Mouse (Mus musculus) kidney, embryonic 15.5 days (tissue): ENCODE data around the gene Cd247. TPM values are rescaled to one million over a fixed set of nuclear protein-coding genes. Genes with fewer than 3 reads are reported as not detected.
"Not testable (repeated sequence)": the region's sequence is repeated elsewhere in the genome, so short reads cannot be mapped to it uniquely, and the experiment has no call there.

ENCODE experiments used
- ATAC-seq: fragments of 200-750 bp; cut with Nextera tagmentation; replicated peaks from 2 replicates; pipeline ENCODE4 v1.8.0; 2017; ENCODE audit warnings: moderate TSS enrichment; ENCODE audit not compliant: low FRiP score
- H3K27ac ChIP-seq: fragments of 300-500 bp; sonication (generic); 2 replicates; pipeline ENCODE4 v1.5.1; 2015; ENCODE audit warnings: mild to moderate bottlenecking, inconsistent platforms
- H3K27me3 ChIP-seq: fragments of 300-500 bp; sonication (generic); 2 replicates; pipeline ENCODE4 v1.6.1; 2015; ENCODE audit warnings: inconsistent platforms
- H3K36me3 ChIP-seq: fragments of 300-500 bp; sonication (generic); 2 replicates; pipeline ENCODE4 v1.6.1; 2015; ENCODE audit warnings: inconsistent platforms
- H3K4me1 ChIP-seq: fragments of 300-500 bp; sonication (generic); 2 replicates; pipeline ENCODE4 v1.6.1; 2015; ENCODE audit warnings: inconsistent platforms
- H3K4me2 ChIP-seq: fragments of 300-500 bp; sonication (generic); 2 replicates; pipeline ENCODE4 v1.6.1; 2015; ENCODE audit warnings: moderate library complexity, mild to moderate bottlenecking, inconsistent platforms
- H3K4me3 ChIP-seq: fragments of 300-500 bp; sonication (generic); replicated peaks from 2 replicates; pipeline ENCODE4 v1.5.1; 2015; ENCODE audit warnings: mild to moderate bottlenecking, inconsistent platforms
- H3K9ac ChIP-seq: fragments of 300-500 bp; sonication (generic); 2 replicates; pipeline ENCODE4 v1.6.1; 2015; ENCODE audit warnings: mild to moderate bottlenecking, inconsistent platforms
- H3K9me3 ChIP-seq: fragments of 300-500 bp; sonication (generic); replicated peaks from 2 replicates; pipeline ENCODE4 v1.6.1; 2016; ENCODE audit warnings: inconsistent platforms
- WGBS: fragments of 180-500 bp; shearing (Covaris S2); methylation state at CpG from one replicate; pipeline ENCODE4 v1.1.7; 2015; ENCODE audit warnings: mixed read lengths; 5-methylcytosine and 5-hydroxymethylcytosine counted together
- polyA plus RNA-seq: library from polyadenylated mRNA; unstranded; fragments of >200 nt; fragmentation: Nextera tagmentation; extraction: Ambion mirVana; gene quantifications from 2 replicates; pipeline ENCODE4 v1.2.1, GENCODE M21; 2015

Gene Cd247
- 0.66 and 0.69 TPM in 2 replicates for polyA plus RNA-seq

- 76% methylated on average over 8 of the region's 8 CpGs for whole genome bisulfite sequencing
- Histone ChIP-seq H3K9ac (no peak within 1 kb of the TSS), H3K9me3 (no peaks in the 10 kb centered on the region), H3K4me2 (no peak within 1 kb of the TSS), H3K4me3 (no peak within 1 kb of the TSS), H3K27me3 (no peaks in the 10 kb centered on the region), H3K4me1 (no peaks in the 10 kb centered on the region), H3K27ac (no peak within 1 kb of the TSS), H3K36me3 (no peaks in the 10 kb centered on the region)
- no peak for ATAC-seq
Measured at GRCm38 (mm10) chr1:165788511-165788910, at the start of gene Cd247. Cd247 (plus strand) TSS chr1:165788681.

DNA sequence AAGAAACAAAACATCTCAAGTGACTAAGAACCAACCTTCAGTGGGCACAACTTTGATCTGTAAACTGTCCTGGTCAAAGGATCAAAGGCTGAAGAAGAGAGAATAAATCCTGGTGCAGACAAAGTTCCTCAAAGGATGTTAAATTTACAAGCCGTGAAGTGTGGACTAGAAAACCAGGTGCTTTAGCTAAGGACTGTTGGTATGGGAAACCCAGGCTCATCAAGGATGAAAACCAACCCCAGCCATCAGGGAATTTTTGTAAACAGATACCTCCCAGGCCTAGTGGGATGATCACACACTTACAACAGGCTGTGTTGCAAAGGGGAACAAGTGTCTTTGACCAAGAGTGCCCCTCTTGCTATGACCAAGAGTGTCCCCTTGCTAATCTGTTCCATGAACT lies 49.5 kb upstream of the Cd247 start:
- Histone ChIP-seq H3K27ac (no peak overlapping the region), H3K36me3 (no peaks in the 10 kb centered on the region), H3K27me3 (no peaks in the 10 kb centered on the region; the same call in 1 of the 2 replicates), H3K4me2 (no peak overlapping the region), H3K9ac (no peak overlapping the region), H3K9me3 (no peaks in the 10 kb centered on the region), H3K4me3 (no peak overlapping the region), H3K4me1 (peaks cover 28% of the 10 kb centered on the region)
- WGBS, result 37% methylated on average over 1 of the region's 1 CpGs
- ATAC-seq, result peak; percentile 61

- Histone ChIP-seq H3K27ac (no peak overlapping the region), H3K4me1 (peaks cover 16% of the 10 kb centered on the region), H3K4me2 (no peak overlapping the region), H3K9me3 (no peaks in the 10 kb centered on the region), H3K36me3 (no peaks in the 10 kb centered on the region), H3K27me3 (no peaks in the 10 kb centered on the region; the same call in 1 of the 2 replicates), H3K9ac (no peak overlapping the region), H3K4me3 (no peak overlapping the region)
- WGBS, result 87% methylated on average over 8 of the region's 8 CpGs
- no peak for ATAC-seq
Measured at GRCm38 (mm10) chr1:165741989-165742388, 46.5 kb upstream of the Cd247 start.

GRCm38 (mm10) chr1:165748053-165748452 lies 40.4 kb upstream of the Cd247 start:
- Histone ChIP-seq H3K27me3 (peaks cover 15% of the 10 kb centered on the region; the same call in 1 of the 2 replicates), H3K27ac (0 out of 2 replicates have a peak overlapping the region, but pooled peaks have one; percentile 18), H3K4me2 (peak overlapping the region; percentile 20; the same call in 1 of the 2 replicates), H3K4me3 (no peak overlapping the region), H3K9ac (no peak overlapping the region), H3K4me1 (peaks cover 13% of the 10 kb centered on the region), H3K36me3 (no peaks in the 10 kb centered on the region), H3K9me3 (no peaks in the 10 kb centered on the region)
- WGBS, result 10% methylated on average over 11 of the region's 11 CpGs
- peak; percentile 87 for ATAC-seq

DNA sequence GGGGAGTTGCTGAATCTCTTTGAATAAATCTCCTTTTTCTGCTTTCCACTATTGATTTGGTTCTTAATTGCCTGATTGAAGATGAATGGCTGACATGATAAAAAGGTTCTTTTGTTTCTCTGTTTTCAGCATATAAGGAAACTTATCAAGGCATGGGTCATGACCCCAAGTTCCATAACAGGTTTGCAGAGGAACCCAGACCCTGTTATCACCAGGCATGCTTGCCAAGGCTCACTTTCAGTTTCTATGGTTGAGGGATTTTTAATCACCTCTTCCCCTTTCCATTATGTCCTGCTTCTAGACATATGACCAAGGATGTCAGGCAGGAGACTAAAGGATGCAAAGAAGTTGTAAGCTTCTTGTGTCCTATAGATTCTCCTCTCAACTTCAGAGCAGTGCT lies 37.3 kb upstream of the Cd247 start:
- Histone ChIP-seq H3K4me2 (no peak overlapping the region), H3K9ac (no peak overlapping the region), H3K4me1 (peaks cover 16% of the 10 kb centered on the region), H3K9me3 (no peaks in the 10 kb centered on the region), H3K27ac (no peak overlapping the region), H3K27me3 (peaks cover 15% of the 10 kb centered on the region; the same call in 1 of the 2 replicates), H3K4me3 (no peak overlapping the region), H3K36me3 (no peaks in the 10 kb centered on the region)
- ATAC-seq, result no peak

DNA sequence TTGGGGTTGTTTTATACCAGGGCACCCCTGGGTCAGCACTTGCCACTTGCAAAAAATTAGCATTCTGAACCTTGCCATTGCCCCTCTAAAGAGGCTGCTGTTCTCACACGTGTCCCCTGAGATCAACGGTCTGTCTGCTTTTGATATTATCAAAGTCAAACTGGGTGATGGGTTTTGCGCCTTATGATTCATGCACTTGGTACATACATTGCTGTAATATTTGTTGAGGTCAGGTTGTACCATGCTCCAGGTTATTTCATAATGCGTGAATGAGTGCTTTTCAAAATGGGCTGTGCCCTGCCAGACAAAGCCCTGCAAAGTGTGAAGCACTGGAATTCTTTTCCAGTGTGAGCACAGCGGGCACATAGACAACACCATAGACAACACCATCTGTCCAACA lies 36.6 kb upstream of the Cd247 start:
- Histone ChIP-seq H3K9ac (no peak overlapping the region), H3K27me3 (peaks cover 15% of the 10 kb centered on the region; the same call in 1 of the 2 replicates), H3K4me3 (no peak overlapping the region), H3K4me2 (no peak overlapping the region), H3K9me3 (no peaks in the 10 kb centered on the region), H3K4me1 (peaks cover 16% of the 10 kb centered on the region), H3K27ac (no peak overlapping the region), H3K36me3 (no peaks in the 10 kb centered on the region)
- WGBS, result 86% methylated on average over 5 of the region's 5 CpGs
- ATAC-seq, result no peak

GRCm38 (mm10) chr1:165754205-165754604 lies 34.3 kb upstream of the Cd247 start:
- Histone ChIP-seq H3K9ac (no peak overlapping the region), H3K27me3 (peaks cover 29% of the 10 kb centered on the region), H3K4me1 (0 out of 2 replicates have a peak, but pooled peaks cover 2% of the 10 kb centered on the region), H3K27ac (no peak overlapping the region), H3K9me3 (no peaks in the 10 kb centered on the region), H3K36me3 (no peaks in the 10 kb centered on the region), H3K4me2 (no peak overlapping the region), H3K4me3 (no peak overlapping the region)
- no peak for ATAC-seq
- 83% methylated on average over 6 of the region's 6 CpGs for WGBS

- Histone ChIP-seq H3K4me1 (0 out of 2 replicates have a peak, but pooled peaks cover 2% of the 10 kb centered on the region), H3K9me3 (no peaks in the 10 kb centered on the region), H3K27me3 (peaks cover 22% of the 10 kb centered on the region), H3K36me3 (no peaks in the 10 kb centered on the region), H3K4me3 (no peak overlapping the region), H3K9ac (no peak overlapping the region), H3K4me2 (no peak overlapping the region), H3K27ac (no peak overlapping the region)
- 20% methylated on average over 4 of the region's 4 CpGs for WGBS
- peak; percentile 53; the same call in 1 of the 2 replicates for ATAC-seq
Measured at GRCm38 (mm10) chr1:165755194-165755593, 33.3 kb upstream of the Cd247 start.

- Histone ChIP-seq H3K4me2 (no peak overlapping the region), H3K9me3 (no peaks in the 10 kb centered on the region), H3K27me3 (peaks cover 36% of the 10 kb centered on the region), H3K4me3 (no peak overlapping the region), H3K27ac (no peak overlapping the region), H3K36me3 (no peaks in the 10 kb centered on the region), H3K9ac (no peak overlapping the region), H3K4me1 (peaks cover 30% of the 10 kb centered on the region)
- no peak for ATAC-seq
- 82% methylated on average over 3 of the region's 3 CpGs for WGBS
Measured at GRCm38 (mm10) chr1:165761522-165762305, 26.8 kb upstream of the Cd247 start.

GRCm38 (mm10) chr1:165762498-165762897 lies 26.0 kb upstream of the Cd247 start:
- not testable (repeated sequence) for H3K4me3 ChIP-seq, H3K4me2 ChIP-seq, H3K9me3 ChIP-seq, H3K9ac ChIP-seq, H3K36me3 ChIP-seq, ATAC-seq, H3K27ac ChIP-seq
- peaks cover 33% of the 10 kb centered on the region for H3K27me3 ChIP-seq
- 72% methylated on average over 2 of the region's 2 CpGs for WGBS
- peaks cover 30% of the 10 kb centered on the region for H3K4me1 ChIP-seq

DNA sequence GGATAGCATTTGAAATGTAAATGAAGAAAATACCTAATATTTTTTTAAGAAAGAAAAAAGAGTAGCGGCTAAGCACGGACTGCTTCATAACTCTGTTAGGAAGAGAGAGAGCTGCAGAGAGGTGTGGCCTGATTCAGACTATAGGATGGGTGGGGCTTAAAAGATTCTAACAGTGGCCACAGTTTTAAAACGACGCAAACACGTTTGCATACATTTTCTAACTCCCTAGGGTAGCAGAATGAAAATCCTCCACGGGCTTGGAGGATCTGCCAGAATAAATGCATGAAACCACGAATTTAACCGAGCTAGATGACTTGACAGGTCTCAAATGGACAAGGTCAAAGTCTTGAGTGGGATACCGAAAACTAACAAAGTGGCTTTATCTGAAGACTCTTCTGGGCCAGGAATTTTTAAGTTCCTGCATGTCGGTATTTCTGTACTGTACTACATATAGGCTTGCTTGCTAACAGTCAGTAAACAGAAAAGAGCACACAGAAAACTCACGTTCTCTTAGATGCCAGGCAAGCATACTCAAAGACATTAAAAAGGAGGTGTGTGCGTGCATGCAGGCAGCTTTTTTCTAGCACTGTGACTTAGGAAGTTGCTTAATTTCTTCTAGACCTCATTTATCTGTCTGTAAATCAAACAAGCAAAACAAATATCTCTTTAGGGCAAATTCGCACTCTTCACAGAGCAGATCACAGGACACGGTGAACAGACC lies 25.4 kb upstream of the Cd247 start:
- no peak overlapping the region for H3K9ac ChIP-seq
- H3K4me1 ChIP-seq, result peaks cover 30% of the 10 kb centered on the region
- no peak overlapping the region; the same call in 1 of the 2 replicates for H3K27ac ChIP-seq
- ATAC-seq, result no peak
- no peaks in the 10 kb centered on the region for H3K36me3 ChIP-seq
- 27% methylated on average over 14 of the region's 14 CpGs for WGBS
- no peaks in the 10 kb centered on the region for H3K9me3 ChIP-seq
- peaks cover 28% of the 10 kb centered on the region for H3K27me3 ChIP-seq
- peak overlapping the region; percentile 86 for H3K4me3 ChIP-seq
- H3K4me2 ChIP-seq, result peak overlapping the region; percentile 94
